Mouse (Mus musculus) midbrain, embryonic 16.5 days (tissue): ENCODE results near the gene Sell. TPM values are rescaled to one million over a fixed set of nuclear protein-coding genes. Genes with fewer than 3 reads are reported as not detected.

Experiments used
- ATAC-seq: fragments of 200-750 bp; cut with Nextera tagmentation; 2 replicates; pipeline ENCODE4 v1.8.0; 2017; ENCODE audit warnings: moderate TSS enrichment
- H3K27ac ChIP-seq: fragments of 300-500 bp; sonication (generic); 2 replicates; pipeline ENCODE4 v1.5.1; 2014; ENCODE audit warnings: mild to moderate bottlenecking, low read length, mixed read lengths
- H3K27me3 ChIP-seq: fragments of 300-500 bp; sonication (generic); 2 replicates; pipeline ENCODE4 v1.6.1; 2014; ENCODE audit warnings: low read depth, low read length, mixed read lengths; ENCODE audit not compliant: control insufficient read depth, insufficient read depth
- H3K36me3 ChIP-seq: fragments of 300-500 bp; sonication (generic); 2 replicates; pipeline ENCODE4 v1.6.1; 2014; ENCODE audit warnings: mild to moderate bottlenecking, low read length, moderate library complexity, mixed read lengths; ENCODE audit not compliant: control insufficient read depth, insufficient read depth
- H3K4me1 ChIP-seq: fragments of 300-500 bp; sonication (generic); 2 replicates; pipeline ENCODE4 v1.6.1; 2014; ENCODE audit warnings: mild to moderate bottlenecking, low read length, mixed read lengths; ENCODE audit not compliant: control insufficient read depth, insufficient read depth
- H3K4me2 ChIP-seq: fragments of 300-500 bp; sonication (generic); 2 replicates; pipeline ENCODE4 v1.6.1; 2014; ENCODE audit warnings: mild to moderate bottlenecking, low read length, mixed read lengths
- H3K4me3 ChIP-seq: fragments of 300-500 bp; sonication (generic); 2 replicates; pipeline ENCODE4 v1.5.1; 2014; ENCODE audit warnings: low read depth, mild to moderate bottlenecking, low read length, moderate library complexity, mixed read lengths
- H3K9ac ChIP-seq: fragments of 300-500 bp; sonication (generic); 2 replicates; pipeline ENCODE4 v1.6.1; 2014; ENCODE audit warnings: low read depth, low read length, mixed read lengths
- H3K9me3 ChIP-seq: fragments of 300-500 bp; sonication (generic); replicated peaks from 2 replicates; pipeline ENCODE4 v1.6.1; 2014; ENCODE audit warnings: mild to moderate bottlenecking, low read length, mixed read lengths; ENCODE audit not compliant: control insufficient read depth, poor library complexity, severe bottlenecking
- WGBS: fragments of 180-500 bp; shearing (Covaris S2); extraction: QIAGEN DNeasy Blood & Tissue Kit; methylation state at CpG from one replicate; pipeline ENCODE4 v1.1.7; 2014; 5-methylcytosine and 5-hydroxymethylcytosine counted together
- polyA plus RNA-seq: library from polyadenylated mRNA; unstranded; fragments of >200 nt; fragmentation: Nextera tagmentation; extraction: Ambion mirVana; gene quantifications from 2 replicates; pipeline ENCODE4 v1.2.1, GENCODE M21; 2015

The Sell gene
- polyA plus RNA-seq, 1 experiment from 2014 or later, result not detected

DNA sequence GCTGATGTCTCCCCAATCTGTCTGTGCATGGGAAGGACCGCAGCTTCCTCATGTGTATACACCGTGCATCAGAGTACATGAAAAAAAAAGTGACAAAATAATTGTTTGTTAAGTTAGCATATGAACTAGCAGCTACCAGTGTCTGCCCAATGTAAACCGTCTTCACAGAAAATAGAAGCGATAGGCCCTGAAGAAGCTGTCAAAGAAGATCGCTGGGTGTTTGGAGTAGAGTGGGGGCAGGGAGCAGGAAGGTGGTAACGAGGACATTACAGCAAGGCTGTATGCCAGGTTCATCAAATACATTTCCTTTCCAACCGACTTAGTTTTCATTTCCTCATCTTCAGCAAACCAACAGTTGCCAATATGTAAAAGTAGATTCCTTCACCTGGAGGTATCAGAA, 9.3 kb downstream of the Sell start:
- Histone ChIP-seq H3K4me2 (no peak overlapping the region), H3K4me3 (no peak overlapping the region), H3K27ac (no peak overlapping the region), H3K36me3 (no peaks in the 10 kb centered on the region), H3K27me3 (no peaks in the 10 kb centered on the region), H3K9me3 (no peaks in the 10 kb centered on the region), H3K4me1 (no peaks in the 10 kb centered on the region), H3K9ac (no peak overlapping the region)
- ATAC-seq, result no peak
- 93% methylated on average over 7 of the region's 7 CpGs for WGBS

- Histone ChIP-seq H3K9ac (no peak overlapping the region), H3K27me3 (no peaks in the 10 kb centered on the region), H3K4me3 (no peak overlapping the region), H3K4me1 (no peaks in the 10 kb centered on the region), H3K4me2 (no peak overlapping the region), H3K36me3 (no peaks in the 10 kb centered on the region), H3K9me3 (no peaks in the 10 kb centered on the region), H3K27ac (no peak overlapping the region)
- 90% methylated on average over 4 of the region's 4 CpGs for WGBS
- ATAC-seq, result no peak
Observed at GRCm38 (mm10) chr1:164072001-164072400, 10.2 kb downstream of the Sell start.

DNA sequence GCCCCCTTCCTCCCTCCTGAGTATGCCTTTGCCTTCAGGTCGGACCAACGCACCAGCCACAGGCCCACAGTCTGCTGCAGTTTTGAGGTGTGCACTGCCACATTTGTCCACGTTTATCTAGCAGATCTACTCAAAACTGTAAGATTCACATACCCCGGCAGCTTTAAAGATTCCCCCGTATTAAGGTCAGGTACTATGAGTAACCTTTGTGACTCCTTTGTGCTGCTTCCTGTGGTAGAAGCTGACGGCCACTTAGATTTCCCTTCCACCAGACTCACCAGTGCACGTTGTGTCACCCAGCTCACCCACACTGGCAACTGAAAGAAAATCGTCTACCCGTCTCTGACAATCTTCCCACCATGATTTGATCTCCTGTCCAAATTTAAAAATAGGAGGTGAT, 11.3 kb downstream of the Sell start:
- Histone ChIP-seq H3K27me3 (no peaks in the 10 kb centered on the region), H3K4me1 (no peaks in the 10 kb centered on the region), H3K4me2 (no peak overlapping the region), H3K27ac (no peak overlapping the region), H3K9me3 (no peaks in the 10 kb centered on the region), H3K36me3 (no peaks in the 10 kb centered on the region), H3K9ac (no peak overlapping the region), H3K4me3 (no peak overlapping the region)
- 88% methylated on average over 9 of the region's 9 CpGs for WGBS
- no peak for ATAC-seq

- WGBS, result 86% methylated on average over 7 of the region's 7 CpGs
- Histone ChIP-seq H3K27ac (no peak overlapping the region), H3K4me2 (no peak overlapping the region), H3K4me3 (no peak overlapping the region), H3K9ac (no peak overlapping the region), H3K36me3 (no peaks in the 10 kb centered on the region), H3K27me3 (no peaks in the 10 kb centered on the region), H3K4me1 (no peaks in the 10 kb centered on the region), H3K9me3 (no peaks in the 10 kb centered on the region)
- ATAC-seq, result no peak
Observed at GRCm38 (mm10) chr1:164073803-164074202, 12.0 kb downstream of the Sell start.

DNA sequence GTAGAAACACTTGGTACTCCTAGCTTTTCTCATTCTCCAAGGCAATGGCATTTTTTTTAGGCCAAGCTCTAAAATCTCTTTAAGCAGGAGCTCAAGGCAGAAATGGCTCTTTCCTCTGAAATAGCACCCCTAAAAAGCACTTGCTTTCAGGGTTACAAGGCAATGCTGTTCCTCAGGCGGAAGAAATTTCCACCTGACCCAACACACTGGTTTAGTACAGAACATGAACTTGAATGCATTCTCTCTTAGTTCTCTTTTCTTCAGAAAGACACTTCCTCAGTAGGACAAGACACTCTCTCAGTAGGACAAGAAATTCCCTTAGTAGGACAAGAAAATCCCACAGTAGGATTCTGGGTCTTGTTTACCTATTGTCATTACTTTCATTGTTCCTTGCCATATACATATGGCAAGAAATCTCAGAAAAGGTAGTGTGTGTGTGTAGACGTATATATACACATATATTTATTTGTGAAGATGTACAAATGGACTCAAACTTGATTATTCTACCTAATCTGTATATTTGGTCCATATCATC, 12.9 kb downstream of the Sell start:
- WGBS, result 89% methylated on average over 2 of the region's 2 CpGs
- no peaks in the 10 kb centered on the region for H3K4me1 ChIP-seq

DNA sequence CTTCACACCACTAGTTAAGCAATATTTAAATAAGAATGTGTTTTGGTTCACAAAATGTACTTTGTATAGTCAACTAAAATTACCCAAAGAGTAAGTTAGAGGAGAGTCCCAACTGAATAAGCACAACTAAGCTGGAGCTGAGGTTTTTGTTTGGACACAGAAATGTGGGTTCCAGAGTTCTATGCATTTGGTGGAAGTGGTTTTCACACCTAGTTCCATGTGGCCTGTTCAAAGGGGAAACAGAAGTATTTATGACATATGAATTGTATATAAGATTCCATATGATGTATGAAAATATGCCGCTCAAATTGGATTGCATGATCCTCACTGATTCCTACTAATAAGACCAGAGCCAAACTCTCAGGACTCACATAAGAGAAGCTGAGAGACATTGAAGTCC, 13.6 kb downstream of the Sell start:
- Histone ChIP-seq H3K4me2 (no peak overlapping the region), H3K9ac (no peak overlapping the region), H3K27me3 (no peaks in the 10 kb centered on the region), H3K9me3 (no peaks in the 10 kb centered on the region), H3K36me3 (no peaks in the 10 kb centered on the region), H3K4me3 (no peak overlapping the region), H3K4me1 (no peaks in the 10 kb centered on the region), H3K27ac (no peak overlapping the region)
- WGBS, result 97% methylated on average over 1 of the region's 1 CpGs
- ATAC-seq, result no peak

More for the DNA sequence above, 12.9 kb downstream of the Sell start:
- Histone ChIP-seq H3K4me3 (no peak overlapping the region), H3K9ac (no peak overlapping the region), H3K27me3 (no peaks in the 10 kb centered on the region), H3K4me2 (no peak overlapping the region), H3K27ac (no peak overlapping the region), H3K9me3 (no peaks in the 10 kb centered on the region), H3K36me3 (no peaks in the 10 kb centered on the region)
- ATAC-seq, result no peak

DNA sequence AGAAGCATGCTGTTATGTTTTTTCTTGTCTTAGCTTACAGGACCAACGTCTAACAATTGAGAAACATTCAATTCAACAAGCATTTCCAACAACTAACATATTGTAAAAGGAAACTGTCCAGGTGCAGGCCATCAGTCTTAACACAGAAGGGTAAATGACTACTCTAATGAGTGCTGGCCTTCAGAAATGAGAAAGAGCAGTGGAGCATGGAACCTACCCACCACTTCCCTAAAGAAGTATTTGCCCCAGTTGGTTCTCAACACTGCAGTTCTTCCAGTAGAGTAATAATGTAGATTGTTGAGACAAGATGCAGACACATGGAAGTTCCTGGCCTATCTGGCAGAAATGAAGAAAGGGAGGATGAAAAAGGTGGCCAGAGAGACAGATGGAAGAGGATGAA, 14.7 kb downstream of the Sell start:
- Histone ChIP-seq H3K9me3 (no peaks in the 10 kb centered on the region), H3K4me2 (no peak overlapping the region), H3K27me3 (no peaks in the 10 kb centered on the region), H3K9ac (no peak overlapping the region), H3K4me1 (no peaks in the 10 kb centered on the region), H3K36me3 (no peaks in the 10 kb centered on the region), H3K4me3 (no peak overlapping the region), H3K27ac (no peak overlapping the region)
- 63% methylated on average over 1 of the region's 1 CpGs for WGBS
- ATAC-seq, result no peak

- Histone ChIP-seq H3K36me3 (no peaks in the 10 kb centered on the region), H3K4me1 (no peaks in the 10 kb centered on the region), H3K9ac (no peak overlapping the region), H3K9me3 (no peaks in the 10 kb centered on the region), H3K4me3 (no peak overlapping the region), H3K27me3 (no peaks in the 10 kb centered on the region), H3K4me2 (no peak overlapping the region), H3K27ac (no peak overlapping the region)
- 95% methylated on average over 3 of the region's 3 CpGs for WGBS
- ATAC-seq, result no peak
Observed at GRCm38 (mm10) chr1:164077031-164077430, 15.2 kb downstream of the Sell start.

DNA sequence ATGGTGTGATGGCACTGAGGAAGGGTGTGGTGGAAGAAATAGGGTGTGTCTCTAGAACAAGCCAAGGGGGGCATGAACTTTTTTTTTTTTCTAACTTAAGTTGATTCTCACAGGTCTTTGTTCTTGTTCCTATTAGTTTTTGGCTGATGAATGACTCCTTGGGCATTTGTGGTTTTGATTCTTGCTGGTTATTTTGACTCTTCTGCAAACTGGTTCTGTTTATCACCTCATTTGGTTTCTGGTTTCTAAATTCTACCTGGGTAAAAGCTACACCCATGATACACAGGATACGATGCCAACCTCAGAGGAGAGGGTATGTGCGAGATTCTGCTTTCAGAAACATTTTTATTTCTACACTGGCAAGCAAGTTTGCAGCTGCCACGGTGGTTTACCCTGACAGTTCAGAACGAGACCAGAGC, 16.6 kb downstream of the Sell start:
- Histone ChIP-seq H3K27me3 (no peaks in the 10 kb centered on the region), H3K36me3 (no peaks in the 10 kb centered on the region), H3K27ac (no peak overlapping the region), H3K9me3 (no peaks in the 10 kb centered on the region), H3K9ac (no peak overlapping the region), H3K4me2 (no peak overlapping the region), H3K4me1 (no peaks in the 10 kb centered on the region), H3K4me3 (no peak overlapping the region)
- WGBS, result 95% methylated on average over 4 of the region's 4 CpGs
- no peak for ATAC-seq
